Mouse (Mus musculus) cerebellum, adult 11 months (tissue): ENCODE results near the gene Hfe2.

Experiments used
- DNase-seq: peaks from one replicate; pipeline ENCODE4 v3.0.0; 2022

Gene Hfe2

GRCm38 (mm10) chr3:96576690-96577541 lies 51.9 kb downstream of the Hfe2 start, which contains the start of gene Gm16253:
Gm16253 (plus strand) TSS chr3:96576984.
- DNase-seq = peak; percentile 67

GRCm38 (mm10) chr3:96577566-96577965 lies 52.6 kb downstream of the Hfe2 start:
- DNase-seq = no peak
